Mouse (Mus musculus) ES-Bruce4 (cell line): ENCODE results near the gene Aebp1. TPM values are rescaled to one million over a fixed set of nuclear protein-coding genes. Genes with fewer than 3 reads are reported as not detected.

Experiments
- H3K27ac ChIP-seq: 2 replicates; pipeline ENCODE4 v1.5.1; 2012; ENCODE audit warnings: low read length, inconsistent platforms; ENCODE audit not compliant: insufficient read depth
- H3K27me3 ChIP-seq: 2 replicates; pipeline ENCODE4 v1.6.1; 2012; ENCODE audit warnings: mild to moderate bottlenecking, low read length, inconsistent platforms; ENCODE audit not compliant: control insufficient read depth, poor library complexity, insufficient read depth, severe bottlenecking
- H3K36me3 ChIP-seq: 2 replicates; pipeline ENCODE4 v1.6.1; 2012; ENCODE audit warnings: inconsistent platforms, mild to moderate bottlenecking, low read length, moderate library complexity; ENCODE audit not compliant: control insufficient read depth, poor library complexity, insufficient read depth, severe bottlenecking
- H3K4me1 ChIP-seq: one replicate; pipeline ENCODE4 v1.8.1; 2011; ENCODE audit warnings: low read length; ENCODE audit not compliant: control insufficient read depth, insufficient read depth
- H3K4me3 ChIP-seq: 2 replicates; pipeline ENCODE4 v1.5.1; 2011; ENCODE audit warnings: low read depth, mild to moderate bottlenecking, low read length
- H3K9ac ChIP-seq: 2 replicates; pipeline ENCODE4 v1.6.1; 2012; ENCODE audit warnings: low read depth, mild to moderate bottlenecking, inconsistent platforms; ENCODE audit not compliant: poor library complexity, severe bottlenecking
- H3K9me3 ChIP-seq: replicated peaks from 2 replicates; pipeline ENCODE4 v1.6.1; 2012; ENCODE audit warnings: mild to moderate bottlenecking, low read length, inconsistent platforms; ENCODE audit not compliant: control insufficient read depth, poor library complexity, insufficient read depth, severe bottlenecking
- CTCF ChIP-seq: IDR thresholded peaks from one replicate; pipeline ENCODE4 v1.8.1; 2011; ENCODE audit warnings: low read depth, low read length
- EP300 ChIP-seq: IDR thresholded peaks from 2 replicates; pipeline ENCODE4 v1.6.1; 2011; ENCODE audit warnings: low read depth, low read length; ENCODE audit not compliant: insufficient read depth
- POLR2A ChIP-seq: IDR thresholded peaks from one replicate; pipeline ENCODE4 v1.8.1; 2011; ENCODE audit warnings: low read length; ENCODE audit not compliant: insufficient read depth
- polyA plus RNA-seq: library from polyadenylated mRNA; stranded (reverse); fragments of >200 nt; gene quantifications from 2 replicates; pipeline ENCODE4 v1.2.4, GENCODE M21; 2011; ENCODE audit warnings: low read depth; ENCODE audit not compliant: missing spikeins, insufficient read depth, insufficient read length

The Aebp1 gene
- polyA plus RNA-seq, 1 experiment: 5.5 TPM

DNA sequence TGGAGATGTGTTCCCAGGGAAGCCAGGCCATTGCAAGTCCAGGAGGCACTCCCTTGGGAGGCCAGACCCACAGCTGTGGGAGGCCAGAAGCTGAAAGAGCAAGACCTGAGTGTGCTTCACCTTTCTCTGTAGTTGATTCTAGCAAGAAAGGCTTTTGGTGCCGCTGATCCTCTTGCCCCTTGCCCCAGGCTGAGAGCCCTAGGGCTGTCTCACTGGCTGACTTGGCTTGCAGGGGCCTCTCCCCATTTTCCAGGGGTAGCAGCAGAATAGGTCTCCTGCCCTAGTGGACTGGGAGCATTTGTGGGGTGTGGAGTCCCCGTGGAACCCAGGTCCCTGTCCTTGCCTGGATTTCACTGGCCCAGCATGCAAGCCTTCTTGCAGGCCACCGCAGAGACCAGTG is 39.6 kb downstream of the Aebp1 start:
- peaks cover 4% of the 10 kb centered on the region for H3K4me1 ChIP-seq
- no peak overlapping the region for H3K9ac ChIP-seq

DNA sequence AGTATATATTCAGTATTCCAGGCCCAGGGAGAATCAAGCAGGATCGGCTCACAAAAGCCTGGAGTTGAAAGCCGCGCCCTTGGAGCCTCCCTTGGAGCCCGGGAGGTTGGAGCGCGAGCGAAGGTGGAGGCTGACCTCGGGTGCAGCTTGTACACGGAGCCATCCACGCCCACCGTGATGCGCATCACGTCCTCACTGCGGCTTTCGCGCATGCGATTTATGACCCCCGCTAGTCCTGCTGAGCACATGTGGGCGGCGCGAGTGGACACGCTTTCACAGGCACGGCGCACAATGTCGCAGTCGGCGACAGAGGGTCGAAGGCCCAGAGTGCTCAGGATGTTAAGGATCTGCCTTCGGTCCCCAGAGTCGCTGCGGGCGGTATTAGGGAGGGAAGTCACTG is 40.2 kb downstream of the Aebp1 start:
- Histone ChIP-seq H3K36me3 (no peaks in the 10 kb centered on the region), H3K9ac (no peak overlapping the region), H3K9me3 (no peaks in the 10 kb centered on the region), H3K27me3 (no peaks in the 10 kb centered on the region), H3K4me3 (peak overlapping the region; percentile 23), H3K27ac (no peak overlapping the region), H3K4me1 (peaks cover 3% of the 10 kb centered on the region)
- TF ChIP-seq CTCF: no peak
- TF ChIP-seq EP300: no peak
- TF ChIP-seq POLR2A: no peak

More for the DNA sequence above, 39.6 kb downstream of the Aebp1 start:
- Histone ChIP-seq H3K27me3 (no peaks in the 10 kb centered on the region), H3K9me3 (no peaks in the 10 kb centered on the region), H3K27ac (no peak overlapping the region), H3K36me3 (no peaks in the 10 kb centered on the region), H3K4me3 (no peak overlapping the region)
- TF ChIP-seq EP300 (no peak), POLR2A (no peak), CTCF (no peak)

- TF ChIP-seq POLR2A (no peak), EP300 (no peak), CTCF (no peak)
- Histone ChIP-seq H3K27ac (no peak overlapping the region), H3K9me3 (no peaks in the 10 kb centered on the region), H3K9ac (no peak overlapping the region), H3K4me3 (no peak overlapping the region), H3K27me3 (no peaks in the 10 kb centered on the region), H3K36me3 (no peaks in the 10 kb centered on the region), H3K4me1 (peaks cover 3% of the 10 kb centered on the region)
Observed at GRCm38 (mm10) chr11:5902390-5902789, 40.6 kb downstream of the Aebp1 start.

GRCm38 (mm10) chr11:5903844-5904243 is 42.1 kb downstream of the Aebp1 start:
- Histone ChIP-seq H3K27ac (no peak overlapping the region), H3K9me3 (no peaks in the 10 kb centered on the region), H3K27me3 (no peaks in the 10 kb centered on the region), H3K4me3 (no peak overlapping the region), H3K4me1 (no peaks in the 10 kb centered on the region), H3K36me3 (no peaks in the 10 kb centered on the region), H3K9ac (no peak overlapping the region)
- TF ChIP-seq POLR2A (no peak), CTCF (no peak)

DNA sequence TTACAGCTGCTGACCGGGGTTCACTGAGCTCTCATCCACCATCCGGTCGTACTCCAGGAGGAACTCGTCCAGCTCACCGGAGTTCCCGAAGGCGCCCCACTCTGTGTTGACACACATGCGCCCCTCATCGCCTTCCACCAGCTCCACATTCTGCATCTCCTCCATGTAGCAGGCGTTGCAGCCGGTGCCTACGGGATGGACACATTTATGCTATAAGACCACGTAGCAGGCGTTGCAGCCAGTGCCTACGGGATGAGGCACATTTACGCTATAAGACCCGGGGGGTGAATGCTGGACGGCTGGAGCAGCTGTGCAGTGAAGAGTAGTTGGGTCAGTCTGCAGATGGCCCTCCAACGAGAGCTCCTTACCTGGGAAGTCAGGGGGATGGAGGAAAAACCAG is 42.6 kb downstream of the Aebp1 start:
- Histone ChIP-seq H3K9ac (no peak overlapping the region), H3K27ac (no peak overlapping the region), H3K9me3 (no peaks in the 10 kb centered on the region), H3K4me3 (no peak overlapping the region), H3K36me3 (no peaks in the 10 kb centered on the region), H3K4me1 (no peaks in the 10 kb centered on the region), H3K27me3 (no peaks in the 10 kb centered on the region)
- no peak for TF ChIP-seq EP300
- no peak for TF ChIP-seq POLR2A
- TF ChIP-seq CTCF: no peak

DNA sequence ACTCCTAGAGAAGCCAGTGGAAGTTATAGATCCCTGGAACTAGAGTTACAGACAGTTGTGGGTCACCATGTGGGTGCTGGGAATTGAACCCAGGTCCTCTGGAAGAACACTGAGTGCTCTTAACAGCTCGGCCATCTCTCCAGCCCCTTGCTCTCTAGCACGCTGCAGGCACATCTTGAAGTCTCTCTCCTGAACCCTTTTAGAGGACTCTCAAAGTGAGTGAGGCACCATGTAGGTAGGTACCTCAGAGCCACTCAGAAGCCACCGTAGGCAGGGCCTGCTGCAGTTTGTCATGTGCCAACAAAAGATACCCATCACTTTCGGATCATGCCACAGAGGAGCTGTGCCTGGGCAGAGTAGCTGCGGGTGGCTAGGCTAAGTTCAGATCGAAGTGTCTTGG is 43.1 kb downstream of the Aebp1 start:
- Histone ChIP-seq H3K4me3 (no peak overlapping the region), H3K27me3 (no peaks in the 10 kb centered on the region), H3K36me3 (no peaks in the 10 kb centered on the region), H3K9ac (no peak overlapping the region), H3K4me1 (no peaks in the 10 kb centered on the region), H3K9me3 (no peaks in the 10 kb centered on the region), H3K27ac (no peak overlapping the region)
- TF ChIP-seq POLR2A: no peak
- no peak for TF ChIP-seq EP300
- no peak for TF ChIP-seq CTCF
